Mouse (Mus musculus) midbrain, embryonic 13.5 days (tissue): Measurements from ENCODE around the gene Zfp85. TPM values are rescaled to one million over a fixed set of nuclear protein-coding genes. Genes with fewer than 3 reads are reported as not detected.
A peak's percentile ranks its signal among the peaks of the same experiment; 100 is the strongest.
"Not testable (repeated sequence)": the region's sequence is repeated elsewhere in the genome, so short reads cannot be mapped to it uniquely, and the experiment has no call there.

Experiments
- ATAC-seq: fragments of 200-750 bp; cut with Nextera tagmentation; 2 replicates; pipeline ENCODE4 v1.8.0; 2017; ENCODE audit warnings: mild to moderate bottlenecking, moderate TSS enrichment, moderate library complexity
- H3K27ac ChIP-seq: fragments of 300-500 bp; sonication (generic); 2 replicates; pipeline ENCODE4 v1.5.1; 2015; ENCODE audit warnings: inconsistent platforms, mild to moderate bottlenecking, moderate library complexity
- H3K27me3 ChIP-seq: fragments of 300-500 bp; sonication (generic); 2 replicates; pipeline ENCODE4 v1.6.1; 2015; ENCODE audit warnings: mild to moderate bottlenecking, inconsistent platforms
- H3K36me3 ChIP-seq: fragments of 300-500 bp; sonication (generic); 2 replicates; pipeline ENCODE4 v1.6.1; 2015; ENCODE audit warnings: mild to moderate bottlenecking, inconsistent platforms
- H3K4me1 ChIP-seq: fragments of 300-500 bp; sonication (generic); replicated peaks from 2 replicates; pipeline ENCODE4 v1.6.1; 2015; ENCODE audit warnings: inconsistent platforms
- H3K4me2 ChIP-seq: fragments of 300-500 bp; sonication (generic); replicated peaks from 2 replicates; pipeline ENCODE4 v1.6.1; 2015; ENCODE audit warnings: moderate library complexity, mild to moderate bottlenecking, inconsistent platforms
- H3K4me3 ChIP-seq: fragments of 300-500 bp; sonication (generic); replicated peaks from 2 replicates; pipeline ENCODE4 v1.5.1; 2015; ENCODE audit warnings: mild to moderate bottlenecking, inconsistent platforms
- H3K9ac ChIP-seq: fragments of 300-500 bp; sonication (generic); replicated peaks from 2 replicates; pipeline ENCODE4 v1.6.1; 2015; ENCODE audit warnings: mild to moderate bottlenecking, inconsistent platforms
- H3K9me3 ChIP-seq: fragments of 300-500 bp; sonication (generic); 2 replicates; pipeline ENCODE4 v1.6.1; 2016; ENCODE audit warnings: mild to moderate bottlenecking, inconsistent platforms
- whole genome bisulfite sequencing: fragments of 180-500 bp; shearing (Covaris S2); methylation state at CpG from one replicate; pipeline ENCODE4 v1.1.7; 2015; 5-methylcytosine and 5-hydroxymethylcytosine counted together
- polyA plus RNA-seq: library from polyadenylated mRNA; unstranded; fragments of >200 nt; fragmentation: Nextera tagmentation; extraction: Ambion mirVana; gene quantifications from 2 replicates; pipeline ENCODE4 v1.2.1, GENCODE M21; 2015

Zfp85 gene
- polyA plus RNA-seq, 1 experiment from 2014 or later = 8.7 TPM

- H3K4me2 ChIP-seq = peak overlapping the region; percentile 65
- H3K9me3 ChIP-seq, H3K27me3 ChIP-seq, H3K36me3 ChIP-seq, H3K27ac ChIP-seq: not testable (repeated sequence)
- WGBS = 53% methylated on average over 4 of the region's 4 CpGs
- peak; percentile 67 for ATAC-seq
- H3K4me1 ChIP-seq = peaks cover 14% of the 10 kb centered on the region
- H3K9ac ChIP-seq = peak overlapping the region; percentile 76
- peak overlapping the region; percentile 55 for H3K4me3 ChIP-seq
Measured at GRCm38 (mm10) chr13:67729441-67729840, 25.6 kb downstream of the Zfp85 start.

GRCm38 (mm10) chr13:67728641-67729318 lies 26.2 kb downstream of the Zfp85 start, which contains the start of gene Zfp65:
Gene Zfp65, minus strand, starts transcription at chr13:67729173.
- H3K27ac ChIP-seq = no peak within 1 kb of the TSS; the same call in 1 of the 2 replicates
- H3K4me3 ChIP-seq = peak within 1 kb of the TSS; percentile 55
- H3K4me1 ChIP-seq = peaks cover 14% of the 10 kb centered on the region
- no peaks in the 10 kb centered on the region for H3K27me3 ChIP-seq
- no peaks in the 10 kb centered on the region for H3K9me3 ChIP-seq
- WGBS = 6% methylated on average over 16 of the region's 21 CpGs
- H3K4me2 ChIP-seq = peak within 1 kb of the TSS; percentile 65
- no peaks in the 10 kb centered on the region; the same call in 1 of the 2 replicates for H3K36me3 ChIP-seq
- H3K9ac ChIP-seq = peak within 1 kb of the TSS; percentile 76
- peak; percentile 87 for ATAC-seq

- Histone ChIP-seq H3K36me3 (no peaks in the 10 kb centered on the region), H3K27ac (no peak overlapping the region), H3K27me3 (no peaks in the 10 kb centered on the region), H3K9ac (no peak overlapping the region), H3K4me1 (peaks cover 18% of the 10 kb centered on the region), H3K4me2 (peak overlapping the region; percentile 65), H3K9me3 (no peaks in the 10 kb centered on the region), H3K4me3 (peak overlapping the region; percentile 55)
- ATAC-seq = no peak
- WGBS = 68% methylated on average over 1 of the region's 1 CpGs
Measured at GRCm38 (mm10) chr13:67728106-67728505, 26.9 kb downstream of the Zfp85 start.

- not testable (repeated sequence) for H3K9ac ChIP-seq, H3K27me3 ChIP-seq, H3K27ac ChIP-seq, H3K9me3 ChIP-seq, ATAC-seq, H3K4me2 ChIP-seq, H3K36me3 ChIP-seq, H3K4me3 ChIP-seq
- H3K4me1 ChIP-seq = peaks cover 21% of the 10 kb centered on the region
- 78% methylated on average over 2 of the region's 2 CpGs for WGBS
Measured at GRCm38 (mm10) chr13:67725331-67725730, 29.7 kb downstream of the Zfp85 start.

GRCm38 (mm10) chr13:67723848-67724479 lies 31.1 kb downstream of the Zfp85 start:
- Histone ChIP-seq H3K27ac (peak overlapping the region; percentile 39; the same call in 1 of the 2 replicates), H3K4me3 (peak overlapping the region; percentile 87)
- peak; percentile 96 for ATAC-seq

More at GRCm38 (mm10) chr13:67723848-67724479, 31.1 kb downstream of the Zfp85 start:
- Histone ChIP-seq H3K9ac (peak overlapping the region; percentile 85), H3K9me3 (no peaks in the 10 kb centered on the region), H3K36me3 (no peaks in the 10 kb centered on the region), H3K4me2 (peak overlapping the region; percentile 65), H3K27me3 (no peaks in the 10 kb centered on the region), H3K4me1 (peaks cover 18% of the 10 kb centered on the region)
- WGBS = 1% methylated on average over 17 of the region's 17 CpGs

Other genes starting within 250 kb of the Zfp85 start
- not detected in 2 replicates for gene Gm26965, start 229.1 kb downstream of the Zfp85 start, polyA plus RNA-seq
- 35.4 and 38.7 TPM in 2 replicates for gene Zfp87, start 229.1 kb downstream of the Zfp85 start, polyA plus RNA-seq
- 16.2 and 17.1 TPM in 2 replicates for gene Zfp748, start 201.4 kb downstream of the Zfp85 start, polyA plus RNA-seq
- gene Zfp729b, start 145.5 kb downstream of the Zfp85 start, polyA plus RNA-seq = 4.5 and 4.6 TPM in 2 replicates
- gene Gm49345, start 117.5 kb downstream of the Zfp85 start, polyA plus RNA-seq = not detected in 2 replicates
- 3.3 and 3.7 TPM in 2 replicates for gene Zfp729a, start 117.4 kb downstream of the Zfp85 start, polyA plus RNA-seq
- gene Zfp738, start 68.2 kb downstream of the Zfp85 start, polyA plus RNA-seq = 15.4 and 18.3 TPM in 2 replicates
- 9.8 and 10.3 TPM in 2 replicates for gene Zfp65, start 26.1 kb downstream of the Zfp85 start, polyA plus RNA-seq
- gene Zfp493, start 24.5 kb upstream of the Zfp85 start, polyA plus RNA-seq = 3.5 and 3.6 TPM in 2 replicates
- 12.0 and 12.7 TPM in 2 replicates for gene Zfp273, start 58.5 kb upstream of the Zfp85 start, polyA plus RNA-seq
- 5.4 and 6.9 TPM in 2 replicates for gene Gm10037, start 75.9 kb upstream of the Zfp85 start, polyA plus RNA-seq
- gene BC048507, start 108.1 kb upstream of the Zfp85 start, polyA plus RNA-seq = not detected in 2 replicates